Mouse (Mus musculus) liver, postnatal 0 days (tissue): ENCODE data around the gene Defb36. TPM values are rescaled to one million over a fixed set of nuclear protein-coding genes. Genes with fewer than 3 reads are reported as not detected.

ENCODE experiments used
- ATAC-seq: fragments of 200-750 bp; cut with Nextera tagmentation; 2 replicates; pipeline ENCODE4 v1.8.0; 2017; ENCODE audit warnings: mild to moderate bottlenecking, moderate library complexity
- DNase-seq: peaks from one replicate; pipeline ENCODE4 v3.0.0-alpha.2; 2016
- H3K27ac ChIP-seq: fragments of 300-500 bp; sonication (generic); 2 replicates; pipeline ENCODE4 v1.5.1; 2014; ENCODE audit warnings: antibody characterized with exemption, moderate library complexity, mild to moderate bottlenecking, low read depth
- H3K27me3 ChIP-seq: fragments of 300-500 bp; sonication (generic); 2 replicates; pipeline ENCODE4 v1.6.1; 2014; ENCODE audit warnings: low read length, control low read depth, mixed read lengths; ENCODE audit not compliant: insufficient read depth
- H3K36me3 ChIP-seq: fragments of 300-500 bp; sonication (generic); replicated peaks from 2 replicates; pipeline ENCODE4 v1.6.1; 2014; ENCODE audit warnings: mild to moderate bottlenecking, control low read depth, low read length, moderate library complexity, mixed read lengths; ENCODE audit not compliant: insufficient read depth
- H3K4me1 ChIP-seq: fragments of 300-500 bp; sonication (generic); 2 replicates; pipeline ENCODE4 v1.6.1; 2014; ENCODE audit warnings: antibody characterized with exemption, mild to moderate bottlenecking, control low read depth; ENCODE audit not compliant: insufficient read depth
- H3K4me2 ChIP-seq: fragments of 300-500 bp; sonication (generic); 2 replicates; pipeline ENCODE4 v1.6.1; 2014; ENCODE audit warnings: low read depth, mild to moderate bottlenecking, low read length, moderate library complexity, mixed read lengths
- H3K4me3 ChIP-seq: fragments of 300-500 bp; sonication (generic); 2 replicates; pipeline ENCODE4 v1.5.1; 2014; ENCODE audit warnings: low read depth, low read length
- H3K9ac ChIP-seq: fragments of 300-500 bp; sonication (generic); replicated peaks from 2 replicates; pipeline ENCODE4 v1.6.1; 2014; ENCODE audit warnings: mild to moderate bottlenecking, moderate library complexity
- H3K9me3 ChIP-seq: fragments of 300-500 bp; sonication (generic); 2 replicates; pipeline ENCODE4 v1.6.1; 2016; ENCODE audit warnings: mild to moderate bottlenecking, control low read depth, low read length, mixed read lengths
- CTCF ChIP-seq: sonication (generic); IDR thresholded peaks from 2 replicates; pipeline ENCODE4 v1.5.1; 2016; ENCODE audit warnings: antibody characterized with exemption, low read depth
- EP300 ChIP-seq: IDR thresholded peaks from 2 replicates; pipeline ENCODE4 v1.6.1; 2016; ENCODE audit warnings: antibody characterized with exemption, low read depth, mild to moderate bottlenecking
- WGBS: fragments of 180-500 bp; shearing (Covaris S2); extraction: QIAGEN DNeasy Blood & Tissue Kit; methylation state at CpG from one replicate; pipeline ENCODE4 v1.1.7; 2014; ENCODE audit not compliant: insufficient replicate concordance; 5-methylcytosine and 5-hydroxymethylcytosine counted together
- polyA plus RNA-seq: library from polyadenylated mRNA; unstranded; fragments of >200 nt; fragmentation: Nextera tagmentation; extraction: Ambion mirVana; gene quantifications from 2 replicates; pipeline ENCODE4 v1.2.1, GENCODE M21; 2015

The Defb36 gene
- polyA plus RNA-seq, 1 experiment from 2014 or later = not detected

- WGBS = 45% methylated on average over 6 of the region's 6 CpGs
- Histone ChIP-seq H3K4me1 (no peaks in the 10 kb centered on the region), H3K4me3 (no peak overlapping the region), H3K9ac (no peak overlapping the region), H3K27ac (no peak overlapping the region), H3K36me3 (no peaks in the 10 kb centered on the region), H3K9me3 (no peaks in the 10 kb centered on the region), H3K4me2 (no peak overlapping the region), H3K27me3 (no peaks in the 10 kb centered on the region)
- ATAC-seq (no peak), DNase-seq (no peak)
- no peak for TF ChIP-seq CTCF
- TF ChIP-seq EP300 = no peak
These were observed 12.3 kb downstream of the Defb36 start for GRCm38 (mm10) chr2:152616470-152616869.

GRCm38 (mm10) chr2:152617374-152617773, 13.2 kb downstream of the Defb36 start:
- Histone ChIP-seq H3K36me3 (no peaks in the 10 kb centered on the region), H3K4me3 (no peak overlapping the region), H3K4me1 (no peaks in the 10 kb centered on the region), H3K27ac (no peak overlapping the region), H3K9me3 (no peaks in the 10 kb centered on the region), H3K4me2 (no peak overlapping the region), H3K9ac (no peak overlapping the region), H3K27me3 (no peaks in the 10 kb centered on the region)
- peak; percentile 56 for TF ChIP-seq CTCF
- no peak for TF ChIP-seq EP300
- DNase-seq (no peak), ATAC-seq (no peak)
- 57% methylated on average over 5 of the region's 5 CpGs for WGBS

GRCm38 (mm10) chr2:152620367-152621134, 16.4 kb downstream of the Defb36 start:
- peaks cover 2% of the 10 kb centered on the region; the same call in 1 of the 2 replicates for H3K27me3 ChIP-seq
- no peak overlapping the region for H3K27ac ChIP-seq
- no peak overlapping the region for H3K4me2 ChIP-seq
- no peaks in the 10 kb centered on the region for H3K9me3 ChIP-seq
- WGBS = 38% methylated on average over 9 of the region's 9 CpGs
- H3K36me3 ChIP-seq = no peaks in the 10 kb centered on the region
- ATAC-seq (no peak), DNase-seq (no peak)
- no peak overlapping the region for H3K9ac ChIP-seq
- no peaks in the 10 kb centered on the region for H3K4me1 ChIP-seq
- no peak for TF ChIP-seq EP300
- no peak for TF ChIP-seq CTCF
- no peak overlapping the region for H3K4me3 ChIP-seq

- Histone ChIP-seq H3K36me3 (no peaks in the 10 kb centered on the region), H3K9me3 (no peaks in the 10 kb centered on the region), H3K27ac (no peak overlapping the region), H3K9ac (no peak overlapping the region), H3K4me1 (no peaks in the 10 kb centered on the region), H3K4me2 (no peak overlapping the region), H3K4me3 (no peak overlapping the region), H3K27me3 (peaks cover 18% of the 10 kb centered on the region)
- no peak for DNase-seq
- ATAC-seq = no peak
- WGBS = 68% methylated on average over 13 of the region's 13 CpGs
- TF ChIP-seq CTCF (no peak), EP300 (no peak)
These were observed 18.0 kb downstream of the Defb36 start for GRCm38 (mm10) chr2:152622151-152622550.

GRCm38 (mm10) chr2:152622953-152623352, 18.8 kb downstream of the Defb36 start, which contains the start of gene Defb25:
TSS of gene Defb25 (minus strand) at chr2:152623053.
- Histone ChIP-seq H3K27ac (no peak within 1 kb of the TSS), H3K4me3 (no peak within 1 kb of the TSS), H3K36me3 (no peaks in the 10 kb centered on the region), H3K4me2 (no peak within 1 kb of the TSS), H3K27me3 (peaks cover 26% of the 10 kb centered on the region), H3K4me1 (no peaks in the 10 kb centered on the region), H3K9me3 (no peaks in the 10 kb centered on the region), H3K9ac (no peak within 1 kb of the TSS)
- 69% methylated on average over 7 of the region's 7 CpGs for WGBS
- TF ChIP-seq CTCF (no peak), EP300 (no peak)
- no peak for ATAC-seq
- no peak for DNase-seq

GRCm38 (mm10) chr2:152624566-152624965, 20.4 kb downstream of the Defb36 start:
- TF ChIP-seq EP300 (no peak), CTCF (no peak)
- no peaks in the 10 kb centered on the region for H3K36me3 ChIP-seq
- no peaks in the 10 kb centered on the region for H3K9me3 ChIP-seq
- no peak overlapping the region for H3K4me2 ChIP-seq
- no peak overlapping the region for H3K27ac ChIP-seq
- WGBS = 71% methylated on average over 2 of the region's 2 CpGs
- DNase-seq (no peak), ATAC-seq (no peak)
- H3K27me3 ChIP-seq = peaks cover 38% of the 10 kb centered on the region
- H3K4me1 ChIP-seq = peaks cover 4% of the 10 kb centered on the region; the same call in 1 of the 2 replicates
- no peak overlapping the region for H3K4me3 ChIP-seq
- H3K9ac ChIP-seq = no peak overlapping the region
